ENCODE assay signal across 10 mouse cellular contexts in genomic region chr12:102697381-102697780, GRCm38 (mm10). TPM values are rescaled to one million over a fixed set of nuclear protein-coding genes. Genes with fewer than 3 reads are reported as not detected.
DNase-seq lines count a peak whose midpoint lies in the region; ATAC-seq and TF ChIP-seq lines count a peak whose summit lies in the region.
"Had no signal": no experiment of that assay in that cellular context is flagged by ENCODE, and none has a peak within 500 bp of the region (broad histone marks: within the 10 kb centered on the region; RNA-seq: fewer than 3 reads in every experiment).

No protein-coding gene starts in this region.

- H3K4me3 ChIP-seq in kidney, postnatal 0 days (replicated peaks; ENCODE audit: low read depth, low read length): no peak overlapping the region
- H3K4me3 ChIP-seq in CH12.LX (replicated peaks in 1 of 3; ENCODE audit: low read depth in 2 of 3, low read length in 2 of 3, poor library complexity in 1 of 3): peak overlapping the region in 1 of 3 experiments; percentile 22
- no peak overlapping the region for H3K4me3 ChIP-seq in forebrain, embryonic 16.5 days (replicated peaks; ENCODE audit: low read length)

- no peak overlapping the region for H3K9ac ChIP-seq in kidney, postnatal 0 days (ENCODE audit: low read depth, low read length)
- H3K9ac ChIP-seq in CH12.LX (ENCODE audit: insufficient read depth, low read depth): peak overlapping the region; percentile 75; the same call in 1 of the 2 replicates
- 0 out of 2 replicates have a peak overlapping the region, but pooled peaks have one; percentile 25 for H3K9ac ChIP-seq in forebrain, embryonic 16.5 days (replicated peaks; ENCODE audit: low read depth, low read length)
- H3K9ac ChIP-seq: lung, embryonic 14.5 days had no signal

- H3K36me3 ChIP-seq in kidney, postnatal 0 days (ENCODE audit: insufficient read depth, low read length): no peaks in the 10 kb centered on the region
- peaks cover 0 to 23% of the 10 kb centered on the region in 2 experiments for H3K36me3 ChIP-seq in CH12.LX (replicated peaks in 1 of 2; ENCODE audit: control insufficient read depth in 1 of 2, insufficient read depth in 1 of 2, low read length in 1 of 2)
- no peaks in the 10 kb centered on the region for H3K36me3 ChIP-seq in forebrain, embryonic 16.5 days (ENCODE audit: control insufficient read depth, insufficient read depth)

- 40% methylated on average over 7 of the region's 7 CpGs for WGBS in kidney, postnatal 0 days
- WGBS in forebrain, embryonic 16.5 days: 73% methylated on average over 7 of the region's 7 CpGs

- dilution Hi-C loops in CH12.LX (cut with MboI; ENCODE audit: extremely low pct_ligation_motif_present, extremely low pct_unique_long_range_greater_than_20kb, low sequenced_read_pairs): no loop called here

- in situ Hi-C loops in CH12.LX (cut with MboI; ENCODE audit: low pct_ligation_motif_present, low pct_unique_long_range_greater_than_20kb, low sequenced_read_pairs): loop anchor here (10.0 kb wide), 1 partner anchor 53 kb away; no protein-coding TSS in a partner anchor

- no peak overlapping the region for H3K4me2 ChIP-seq in kidney, postnatal 0 days (ENCODE audit: low read length)
- H3K4me2 ChIP-seq in CH12.LX (ENCODE audit: insufficient read depth, low read depth, poor library complexity, severe bottlenecking): peak overlapping the region; percentile 79
- H3K4me2 ChIP-seq in forebrain, embryonic 16.5 days (ENCODE audit: low read length): no peak overlapping the region
- H3K4me2 ChIP-seq: liver, embryonic 11.5 days; lung, embryonic 14.5 days had no signal

- TF ChIP-seq RAD21 in CH12.LX (IDR thresholded peaks at IDR 0.05; ENCODE audit: low read depth, low read length): no peak

- H3K4me1 ChIP-seq in kidney, postnatal 0 days (replicated peaks; ENCODE audit: insufficient read depth, low read length): peaks cover 11% of the 10 kb centered on the region
- H3K4me1 ChIP-seq in CH12.LX (ENCODE audit: control insufficient read depth in 1 of 2, insufficient read depth in 2 of 2): peaks cover 48 to 98% of the 10 kb centered on the region in 2 experiments
- peaks cover 63% of the 10 kb centered on the region for H3K4me1 ChIP-seq in forebrain, embryonic 16.5 days (replicated peaks; ENCODE audit: control insufficient read depth, insufficient read depth, low read length)

- DNase-seq in CD4-positive, CD25-positive, alpha-beta regulatory T cell, adult 2 months (ENCODE audit: low read depth, low spot score): peak; percentile 16
- no peak for DNase-seq in kidney, postnatal 0 days (ENCODE audit: low spot score)
- DNase-seq in kidney, adult 8-10 months: no peak
- no peak for DNase-seq in CH12.LX (ENCODE audit: extremely low read depth)
- no peak for DNase-seq in spleen, adult 12 weeks (ENCODE audit: low spot score)
- no peak for DNase-seq in ovary, postnatal 10 days (ENCODE audit: low spot score)
- DNase-seq: lung, embryonic 14.5 days had no signal

- H3K9me3 ChIP-seq in kidney, postnatal 0 days (replicated peaks; ENCODE audit: low read length): no peaks in the 10 kb centered on the region
- H3K9me3 ChIP-seq in CH12.LX (replicated peaks; ENCODE audit: low read length): no peaks in the 10 kb centered on the region
- H3K9me3 ChIP-seq in forebrain, embryonic 16.5 days (ENCODE audit: control insufficient read depth, low read length): no peaks in the 10 kb centered on the region

- TF ChIP-seq POLR2A in CH12.LX (IDR thresholded peaks at IDR 0.05; ENCODE audit: low read depth, low read length): no peak

- no peak for TF ChIP-seq CTCF in kidney, postnatal 0 days (IDR thresholded peaks at IDR 0.05; ENCODE audit: low read depth)
- TF ChIP-seq CTCF in CH12.LX (conservative IDR thresholded peaks at IDR 0.05 in 1 of 2, IDR thresholded peaks at IDR 0.05 in 1 of 2; ENCODE audit: low read depth in 2 of 2, low read length in 2 of 2): no peak

- no peak for TF ChIP-seq EP300 in CH12.LX (IDR thresholded peaks at IDR 0.05; ENCODE audit: low read length)

- no peak overlapping the region for H3K27ac ChIP-seq in kidney, postnatal 0 days
- H3K27ac ChIP-seq in CH12.LX (ENCODE audit: insufficient read depth, low read depth): peak overlapping the region; percentile 97
- peak overlapping the region; percentile 10; the same call in 1 of the 2 replicates for H3K27ac ChIP-seq in forebrain, embryonic 16.5 days (ENCODE audit: low read length)

- no peaks in the 10 kb centered on the region for H3K27me3 ChIP-seq in kidney, postnatal 0 days (ENCODE audit: insufficient read depth, low read length)
- no peaks in the 10 kb centered on the region for H3K27me3 ChIP-seq in CH12.LX (replicated peaks)
- H3K27me3 ChIP-seq in forebrain, embryonic 16.5 days (replicated peaks; ENCODE audit: control insufficient read depth, insufficient read depth, low read length): no peaks in the 10 kb centered on the region

- peaks cover 63% of the 10 kb centered on the region for H3K79me2 ChIP-seq in CH12.LX (replicated peaks; ENCODE audit: control insufficient read depth, extremely low read depth, insufficient read depth, poor library complexity, severe bottlenecking)

- ATAC-seq in CD4-positive, CD25-positive, alpha-beta regulatory T cell, adult 4 months: no peak
- peak; percentile 22; the same call in 1 of the 2 replicates for ATAC-seq in kidney, postnatal 0 days (replicated peaks; ENCODE audit: low FRiP score, low read depth)
- ATAC-seq in forebrain, embryonic 16.5 days: no peak

TF ChIP-seq in CH12.LX, 34 proteins besides CTCF, POLR2A, EP300 and RAD21:
- TF ChIP-seq MEF2A (IDR thresholded peaks at IDR 0.05; ENCODE audit: borderline replicate concordance, low read depth, low read length): no peak
- no peak for TF ChIP-seq JUN (IDR thresholded peaks at IDR 0.05; ENCODE audit: insufficient read depth, low read depth, low read length)
- TF ChIP-seq POLR2AphosphoS2 (IDR thresholded peaks at IDR 0.05; ENCODE audit: low read depth, low read length): no peak
- TF ChIP-seq ZNF384 (IDR thresholded peaks at IDR 0.05; ENCODE audit: low read depth, low read length): no peak
- TF ChIP-seq ZKSCAN1 (IDR thresholded peaks at IDR 0.05; ENCODE audit: borderline replicate concordance, low read depth, low read length): no peak
- TF ChIP-seq MXI1 (IDR thresholded peaks at IDR 0.05; ENCODE audit: low read depth, low read length): no peak
- TF ChIP-seq SMC3 (IDR thresholded peaks at IDR 0.05; ENCODE audit: low read depth, low read length): no peak
- TF ChIP-seq E2F4 (IDR thresholded peaks at IDR 0.05; ENCODE audit: insufficient replicate concordance, low read depth, low read length): no peak
- no peak for TF ChIP-seq PAX5 (IDR thresholded peaks at IDR 0.05; ENCODE audit: low read length)
- no peak for TF ChIP-seq CHD2 (IDR thresholded peaks at IDR 0.05; ENCODE audit: low read length)

RNA-seq across cellular contexts. Expression of gene Itpk1, which starts 7.3 kb away (rescaled TPM):
- 10 to 100 TPM; 16.3 to 20.8 TPM for polyA plus RNA-seq in CD4-positive, CD25-positive, alpha-beta regulatory T cell, adult 4 months (2017; shearing (Covaris generic))
- 16.1 and 17.8 TPM in 2 replicates for polyA plus RNA-seq in kidney, postnatal 0 days (2015; fragmentation: Nextera tagmentation; extraction: Ambion mirVana)
- total RNA-seq in CH12.LX (2012; rRNA removed) (16.0 and 19.2 TPM in 2 replicates), CH12.LX (2014; rRNA removed) (12.8 and 14.0 TPM in 2 replicates)
- 24.3 and 25.1 TPM in 2 replicates for polyA plus RNA-seq in CH12.LX (2012; ENCODE audit: insufficient read length, low read depth)
- polyA plus RNA-seq in forebrain, embryonic 16.5 days (2015; fragmentation: Nextera tagmentation; extraction: Ambion mirVana): 66.5 and 68.7 TPM in 2 replicates

RNA-seq across cellular contexts. Expression of gene Moap1, which starts 46.1 kb away (rescaled TPM):
- polyA plus RNA-seq in CD4-positive, CD25-positive, alpha-beta regulatory T cell, adult 4 months (2017; shearing (Covaris generic)): 1 to 10 TPM; 4.6 to 9.5 TPM
- polyA plus RNA-seq in kidney, postnatal 0 days (2015; fragmentation: Nextera tagmentation; extraction: Ambion mirVana): 13.8 and 20.7 TPM in 2 replicates
- total RNA-seq in CH12.LX (2012; rRNA removed) (7.1 and 7.9 TPM in 2 replicates), CH12.LX (2014; rRNA removed) (5.5 and 12.7 TPM in 2 replicates)
- polyA plus RNA-seq in CH12.LX (2012; ENCODE audit: insufficient read length, low read depth): 6.1 and 15.4 TPM in 2 replicates
- 53.6 and 60.2 TPM in 2 replicates for polyA plus RNA-seq in forebrain, embryonic 16.5 days (2015; fragmentation: Nextera tagmentation; extraction: Ambion mirVana)

RNA-seq across cellular contexts. Expression of gene Tmem251, which starts 46.2 kb away (rescaled TPM):
- polyA plus RNA-seq in CD4-positive, CD25-positive, alpha-beta regulatory T cell, adult 4 months (2017; shearing (Covaris generic)): 1 to 10 TPM; 9.7 TPM
- 15.0 and 15.2 TPM in 2 replicates for polyA plus RNA-seq in kidney, postnatal 0 days (2015; fragmentation: Nextera tagmentation; extraction: Ambion mirVana)
- total RNA-seq in CH12.LX (2012; rRNA removed) (3.9 and 7.2 TPM in 2 replicates), CH12.LX (2014; rRNA removed) (10.9 and 11.1 TPM in 2 replicates)
- polyA plus RNA-seq in CH12.LX (2012; ENCODE audit: insufficient read length, low read depth): 13.9 and 14.6 TPM in 2 replicates
- polyA plus RNA-seq in forebrain, embryonic 16.5 days (2015; fragmentation: Nextera tagmentation; extraction: Ambion mirVana): 11.0 and 11.9 TPM in 2 replicates
